Mouse (Mus musculus) lung, adult 18-20 months (tissue): ENCODE results near the gene Trim29.

Experiments
- DNase-seq, 2 experiments: peaks; one replicate each; pipeline ENCODE4 v3.0.0; 2022; ENCODE audit warnings: mixed read lengths in 2 of 2

Trim29 gene

GRCm38 (mm10) chr9:43315320-43315950 lies 4.8 kb downstream of the Trim29 start:
- no peak for DNase-seq

DNA sequence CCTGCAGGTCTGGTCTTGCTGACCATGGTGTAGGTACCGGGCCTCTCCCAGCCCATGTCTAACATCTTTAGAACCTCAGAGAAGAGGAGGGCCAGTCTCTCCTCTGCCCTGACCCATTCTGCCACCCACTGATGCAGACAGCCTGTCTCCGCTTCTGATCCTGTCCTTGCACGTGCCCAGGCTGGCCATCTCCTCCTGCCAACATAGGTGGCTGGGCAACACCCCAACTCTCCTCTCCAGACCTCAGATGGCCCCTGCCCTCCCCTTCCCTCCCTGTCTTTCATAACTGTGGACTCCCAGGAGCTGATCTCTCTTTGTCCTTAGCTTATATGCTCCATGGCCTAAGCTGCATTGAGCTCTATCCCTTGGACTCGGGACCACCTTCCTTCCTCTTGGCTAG lies 5.8 kb downstream of the Trim29 start:
- no peak for DNase-seq

DNA sequence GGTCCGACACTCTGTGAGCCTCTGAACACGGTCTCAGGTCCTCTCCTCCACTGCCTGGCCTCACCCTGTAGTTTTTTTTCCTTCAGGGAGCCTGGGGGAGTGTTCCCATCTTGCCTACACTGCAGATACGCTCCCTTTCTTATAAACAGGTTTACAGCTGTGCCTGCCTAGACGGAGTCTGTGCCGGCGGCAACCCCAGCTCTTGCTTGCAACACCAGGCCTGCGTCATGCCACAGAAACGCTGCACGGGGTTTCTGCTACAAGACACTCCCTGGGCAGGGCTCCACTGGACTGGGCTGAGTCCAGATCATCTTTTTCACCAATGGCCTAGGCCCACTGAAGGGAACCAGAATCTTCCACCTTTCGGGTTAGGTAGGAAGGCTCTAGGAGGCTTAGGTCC lies 8.0 kb downstream of the Trim29 start:
- DNase-seq: peak; percentile 23 to 30

DNA sequence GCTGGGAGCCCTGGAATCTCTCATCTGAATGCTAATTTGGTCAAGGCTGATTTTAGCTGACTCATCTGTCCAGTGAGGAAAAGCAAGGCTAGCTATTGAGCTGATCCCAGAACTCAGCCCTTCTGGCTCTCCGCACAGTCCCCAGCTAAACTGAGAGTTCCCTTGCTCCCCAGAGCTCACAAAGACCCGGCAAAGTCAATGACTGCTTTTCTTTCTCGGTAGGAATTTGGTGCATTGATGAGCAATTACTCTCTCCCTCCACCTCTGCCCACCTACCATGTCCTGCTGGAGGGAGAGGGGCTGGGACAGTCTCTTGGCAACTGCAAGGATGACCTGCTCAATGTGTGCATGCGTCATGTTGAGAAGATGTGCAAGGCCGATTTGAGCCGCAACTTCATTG lies 11.3 kb downstream of the Trim29 start:
- no peak for DNase-seq

DNA sequence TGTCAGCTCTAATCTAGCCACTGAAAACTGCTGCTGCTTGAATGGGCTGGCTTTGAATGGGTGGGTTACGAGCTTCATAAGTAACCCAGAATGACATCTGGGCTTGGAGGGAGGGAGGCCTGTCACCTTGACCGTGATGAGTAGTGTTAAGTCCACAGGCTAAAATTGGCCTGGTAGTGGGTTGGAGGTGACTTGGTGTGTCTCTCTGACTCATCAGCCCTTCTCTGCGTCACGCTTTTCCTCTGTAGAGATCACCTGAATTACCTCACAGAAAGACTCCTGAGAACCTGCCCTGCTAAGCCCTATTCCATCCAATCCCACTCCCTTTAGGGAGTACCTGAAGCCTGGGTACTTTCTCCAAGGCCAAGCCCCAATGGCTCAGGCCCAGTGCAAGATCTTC lies 12.0 kb downstream of the Trim29 start:
- no peak for DNase-seq

- DNase-seq: no peak
These were observed 14.8 kb downstream of the Trim29 start for GRCm38 (mm10) chr9:43325486-43325885.

GRCm38 (mm10) chr9:43326015-43326631 lies 15.5 kb downstream of the Trim29 start:
- DNase-seq: peak in 1 of 2 experiments; percentile 30

DNA sequence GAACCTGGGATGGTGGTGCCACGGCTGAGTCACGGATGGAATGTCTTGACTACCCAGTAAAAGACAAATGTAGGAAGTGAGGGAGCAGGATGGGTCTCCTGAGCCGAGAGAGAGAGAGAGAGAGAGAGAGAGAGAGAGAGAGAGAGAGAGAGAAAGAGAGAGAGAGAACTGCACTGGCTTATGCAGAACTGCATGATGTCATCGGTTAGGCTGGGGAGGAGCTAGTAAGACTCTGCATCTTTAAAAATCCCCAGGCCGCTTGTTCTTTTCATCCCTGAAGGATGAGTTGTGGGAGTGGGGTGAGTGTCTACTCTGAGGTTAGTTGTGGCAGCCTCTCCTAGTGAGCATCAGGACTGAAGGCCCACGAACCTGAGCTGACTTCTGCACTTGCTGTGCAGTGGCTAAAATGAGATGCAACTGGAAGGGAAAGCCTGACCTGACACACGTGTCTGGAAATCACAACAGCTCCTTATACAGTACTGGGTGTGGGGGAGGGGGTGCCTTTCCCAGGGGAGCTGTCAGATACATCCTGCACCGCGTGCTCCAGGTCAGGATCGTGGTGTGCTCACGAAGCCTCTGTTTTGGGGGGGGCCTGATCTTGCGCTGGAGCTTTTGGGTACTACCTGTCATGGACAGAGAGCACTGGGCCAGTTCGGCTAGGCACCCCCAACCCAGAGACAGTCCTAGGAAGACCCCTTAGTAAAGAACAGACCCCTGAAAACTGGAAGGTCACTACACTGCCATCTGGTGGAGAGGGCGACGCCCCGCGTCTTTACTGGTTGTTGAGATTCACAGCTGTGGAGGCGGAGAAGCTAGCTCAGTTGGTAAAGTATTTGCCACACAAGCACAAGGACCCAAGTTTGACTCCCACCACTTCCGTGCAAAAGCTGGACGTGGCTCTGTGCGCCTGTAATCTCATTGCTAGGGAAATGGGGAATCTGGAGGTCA lies 16.8 kb downstream of the Trim29 start:
- DNase-seq: no peak

DNA sequence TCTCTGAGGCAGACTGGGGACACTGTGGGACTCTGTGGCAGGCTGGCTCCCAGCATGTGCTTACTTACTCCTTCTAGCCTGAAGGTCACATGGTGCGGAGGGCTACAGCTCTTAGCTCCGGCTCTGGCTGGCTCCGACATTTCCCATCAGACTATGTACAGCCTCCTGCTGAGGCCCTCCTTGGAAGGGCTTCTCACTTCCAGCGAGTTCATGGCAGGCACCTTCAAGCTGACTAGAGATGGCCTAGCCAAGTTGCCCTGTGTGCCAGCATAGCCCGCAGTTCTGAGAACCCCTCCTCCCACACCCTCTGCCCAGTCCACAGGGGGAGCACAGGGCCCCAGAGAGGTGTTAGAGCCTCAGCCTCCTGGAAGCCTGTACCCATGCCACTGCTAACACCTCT lies 19.8 kb downstream of the Trim29 start:
- no peak for DNase-seq

DNA sequence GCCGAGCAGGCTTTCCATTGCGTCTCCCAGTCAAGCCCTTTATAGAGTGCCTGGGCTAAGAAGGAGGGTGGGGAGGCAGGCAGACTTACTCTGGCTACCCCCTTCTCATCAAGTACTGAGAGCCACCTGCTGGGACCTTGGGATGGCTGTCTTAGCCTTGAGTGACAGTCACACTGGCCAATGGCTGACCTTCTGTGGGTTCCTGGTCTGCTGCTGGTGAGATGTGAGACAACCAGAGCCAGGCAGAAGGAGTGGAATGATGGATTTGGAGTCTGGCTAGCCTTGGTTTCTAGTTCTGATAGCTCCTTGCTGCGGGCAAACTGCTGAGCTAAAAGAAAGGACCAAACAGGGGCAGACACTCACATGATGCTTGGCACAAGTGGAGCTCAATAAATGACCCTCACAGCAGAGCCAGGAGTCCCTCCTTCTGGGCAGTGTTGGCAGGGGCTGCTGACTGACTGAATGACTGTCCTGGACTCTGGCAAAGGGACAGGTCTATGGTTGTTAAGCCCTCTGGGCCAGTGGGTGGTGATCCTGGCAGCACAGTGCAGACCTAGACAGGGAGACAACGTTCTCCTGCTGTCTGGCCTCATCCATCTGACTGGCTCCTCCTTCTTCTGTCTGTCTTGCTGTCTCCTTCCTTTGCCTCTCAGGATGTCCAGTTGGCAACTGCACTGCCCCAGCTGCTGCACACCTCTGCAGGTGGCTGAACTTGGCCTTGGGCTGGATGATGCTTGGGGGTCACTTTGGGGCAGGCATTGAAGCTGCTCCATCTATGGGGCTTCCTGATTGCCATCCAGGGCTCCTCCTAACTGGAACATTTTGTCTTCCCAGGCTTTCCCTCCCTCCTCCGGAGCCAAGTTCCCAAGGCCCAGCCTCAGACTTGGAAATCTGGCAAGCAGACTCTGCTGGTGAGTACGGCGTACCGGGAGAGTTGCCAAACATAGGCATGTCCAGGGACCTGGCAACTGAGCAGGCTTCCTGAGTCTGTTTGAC lies 21.1 kb downstream of the Trim29 start:
- peak; percentile 36 to 44 for DNase-seq

DNA sequence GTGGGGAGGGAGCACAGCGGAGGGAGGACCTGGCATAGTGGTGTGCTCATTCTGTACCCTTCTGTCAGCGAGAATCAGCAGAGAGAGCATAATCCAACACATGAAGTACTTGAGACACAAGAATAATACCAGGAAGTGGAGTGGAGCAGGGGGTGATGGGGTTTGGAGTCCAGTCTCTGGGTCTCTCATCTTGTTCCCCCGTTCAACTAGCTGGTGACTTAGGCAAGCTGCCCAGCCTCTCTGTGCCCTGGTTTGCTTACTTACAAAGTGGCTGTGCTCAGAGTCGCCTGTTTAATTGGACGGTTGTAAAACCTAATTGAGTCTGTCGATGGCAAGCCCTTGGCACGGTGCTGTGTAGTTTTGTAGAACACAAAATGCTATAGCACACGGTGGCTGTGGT lies 23.8 kb downstream of the Trim29 start:
- DNase-seq: no peak

GRCm38 (mm10) chr9:43337636-43338035 lies 27.0 kb downstream of the Trim29 start:
- no peak for DNase-seq

- no peak for DNase-seq
These were observed 27.4 kb downstream of the Trim29 start for GRCm38 (mm10) chr9:43338067-43338466.

- peak; percentile 32 to 46 for DNase-seq
These were observed 29.0 kb downstream of the Trim29 start for GRCm38 (mm10) chr9:43339614-43340020.

DNA sequence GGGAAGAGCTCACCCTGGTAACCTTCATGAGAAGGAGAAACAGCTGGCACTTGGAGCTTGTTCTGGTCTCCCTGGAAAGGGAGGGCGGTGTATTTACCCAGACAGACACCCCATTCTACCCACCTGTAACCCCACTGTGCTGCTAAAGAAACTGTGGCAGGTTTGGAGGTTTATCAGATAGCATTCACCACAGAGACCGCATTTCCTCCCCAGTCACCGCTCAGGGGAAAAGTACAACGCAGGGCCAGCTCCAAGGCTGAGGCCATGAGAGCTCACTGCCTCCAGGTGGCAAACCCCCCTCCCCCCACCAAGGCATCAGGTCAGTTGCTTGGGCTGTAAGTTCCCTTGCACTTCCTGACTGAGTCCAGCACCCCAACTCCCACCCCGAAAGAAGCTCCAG lies 39.4 kb downstream of the Trim29 start:
- DNase-seq: no peak

GRCm38 (mm10) chr9:43351015-43351414 lies 40.4 kb downstream of the Trim29 start:
- no peak for DNase-seq

DNA sequence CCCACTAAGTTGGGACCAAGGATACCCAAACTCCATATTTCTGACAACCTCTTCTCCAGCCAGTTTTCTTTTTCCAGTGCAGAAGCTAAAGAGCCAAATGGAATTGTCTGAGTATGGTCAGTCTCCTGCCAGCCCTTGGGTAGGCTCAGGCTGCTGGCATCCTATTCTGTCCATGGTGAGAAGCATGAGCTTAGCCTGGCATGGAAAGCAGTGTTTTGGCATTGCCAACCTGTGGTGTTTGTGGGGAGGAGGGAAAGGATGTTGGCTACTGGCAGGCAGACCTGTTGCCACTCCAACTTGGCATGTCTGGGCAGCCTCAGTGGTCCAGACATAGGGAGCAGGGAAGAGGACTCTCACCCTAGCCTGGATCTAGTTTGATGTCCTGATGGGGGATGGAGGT lies 46.4 kb downstream of the Trim29 start:
- no peak for DNase-seq

DNA sequence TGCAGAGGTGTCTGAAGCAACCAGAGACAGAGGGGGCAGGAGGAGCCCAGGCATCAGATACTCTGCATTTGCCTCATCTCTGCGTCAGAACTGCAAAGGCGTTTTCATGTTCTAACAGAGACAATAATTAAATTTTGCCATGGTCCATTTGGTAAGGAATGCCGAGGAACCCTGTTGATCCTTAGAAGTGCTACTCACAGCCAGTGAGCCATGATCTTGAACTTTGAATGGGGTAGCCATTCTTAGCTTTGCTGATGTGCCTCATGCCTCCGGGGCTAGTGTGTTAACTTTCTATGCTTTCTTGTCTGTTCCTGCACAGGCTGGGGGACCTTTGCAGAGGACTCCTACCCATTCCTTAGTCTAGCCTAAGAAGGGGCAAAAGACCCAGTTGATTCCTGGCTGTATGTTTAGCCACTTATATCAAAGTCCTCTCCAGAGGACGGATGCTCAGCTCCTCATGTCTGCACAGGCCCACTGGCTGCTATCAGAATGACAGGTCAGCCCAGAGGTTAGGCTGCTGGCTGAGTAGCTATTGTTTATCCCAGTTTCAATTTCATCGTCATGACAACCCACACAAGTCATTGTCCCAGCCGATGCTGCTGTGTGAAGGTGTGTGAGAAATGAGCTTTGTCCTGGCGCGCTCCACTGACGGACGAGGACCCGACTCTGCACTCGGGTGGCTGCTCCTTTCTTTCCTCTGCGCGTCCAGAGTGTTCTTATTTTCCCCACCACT lies 48.1 kb downstream of the Trim29 start:
- no peak for DNase-seq

DNA sequence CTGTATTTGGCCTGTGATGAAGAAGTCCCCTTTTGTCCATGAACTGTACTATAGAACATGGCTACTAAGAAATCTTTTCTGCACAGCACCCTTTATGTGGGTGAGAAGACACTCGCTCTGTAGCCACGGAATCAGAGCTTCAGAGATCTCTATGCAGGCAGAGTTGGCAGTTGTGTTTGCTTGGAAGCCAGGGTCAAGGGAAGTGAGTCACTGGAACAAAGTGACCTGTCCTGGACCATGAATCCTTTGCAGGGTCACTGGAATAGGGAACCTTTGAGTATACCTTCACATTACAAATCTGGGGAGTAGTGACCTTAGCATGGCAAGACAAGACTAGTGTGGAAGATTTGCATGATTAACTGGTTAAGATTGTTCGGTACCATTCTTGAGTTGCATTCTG lies 58.1 kb downstream of the Trim29 start:
- DNase-seq: no peak

- no peak for DNase-seq
These were observed 73.2 kb downstream of the Trim29 start for GRCm38 (mm10) chr9:43383871-43384270.

GRCm38 (mm10) chr9:43384400-43384799 lies 73.8 kb downstream of the Trim29 start:
- DNase-seq: no peak
